Mouse (Mus musculus) monocyte, adult 2 months (primary cell): ENCODE data around the gene H2-Q10.
"Not testable (repeated sequence)": the region's sequence is repeated elsewhere in the genome, so short reads cannot be mapped to it uniquely, and the experiment has no call there.

Experiments used
- DNase-seq, 2 experiments: peaks; one replicate each; pipeline ENCODE4 v3.0.0; 2022; ENCODE audit warnings: low spot score in 2 of 2, low read depth in 1 of 2

The H2-Q10 gene

DNA sequence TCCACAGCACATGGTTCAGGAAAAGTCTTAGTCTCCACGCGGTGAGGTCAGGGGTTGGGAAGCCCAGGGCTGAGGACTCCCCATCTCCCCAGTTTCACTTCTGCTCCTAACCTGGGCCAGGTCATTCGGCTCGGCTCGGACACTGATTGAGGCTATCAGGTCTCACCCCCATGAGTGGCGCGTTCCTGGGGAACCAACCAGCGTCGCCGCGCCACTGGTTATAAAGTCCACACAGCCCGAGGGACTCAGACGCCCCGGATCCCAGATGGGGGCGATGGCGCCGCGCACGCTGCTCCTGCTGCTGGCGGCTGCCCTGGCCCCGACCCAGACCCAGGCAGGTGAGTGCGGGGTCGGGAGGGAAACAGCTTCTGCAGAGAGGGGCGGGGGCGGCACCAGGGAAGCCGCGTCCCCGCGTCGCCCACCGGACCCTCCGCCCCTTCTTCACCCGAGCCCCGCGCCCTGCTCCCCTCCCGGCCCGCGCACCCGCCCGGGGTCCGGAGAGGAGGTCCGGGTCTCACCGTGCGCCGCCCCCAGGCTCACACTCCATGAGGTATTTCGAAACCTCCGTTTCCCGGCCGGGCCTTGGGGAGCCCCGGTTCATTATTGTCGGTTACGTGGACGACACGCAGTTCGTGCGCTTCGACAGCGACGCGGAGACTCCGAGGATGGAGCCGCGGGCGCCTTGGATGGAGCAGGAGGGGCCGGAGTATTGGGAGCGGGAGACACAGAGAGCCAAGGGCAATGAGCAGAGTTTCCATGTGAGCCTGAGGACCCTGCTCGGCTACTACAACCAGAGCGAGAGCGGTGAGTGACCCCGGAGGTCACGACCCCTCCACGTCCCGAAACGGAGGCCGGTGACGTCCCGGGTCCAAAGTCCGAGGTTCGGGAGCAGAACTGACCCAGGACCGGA lies at the start of gene H2-Q10:
Gene H2-Q10, plus strand, starts transcription at position 248 of the 910 bp plus-strand sequence.
- DNase-seq = no peak

DNA sequence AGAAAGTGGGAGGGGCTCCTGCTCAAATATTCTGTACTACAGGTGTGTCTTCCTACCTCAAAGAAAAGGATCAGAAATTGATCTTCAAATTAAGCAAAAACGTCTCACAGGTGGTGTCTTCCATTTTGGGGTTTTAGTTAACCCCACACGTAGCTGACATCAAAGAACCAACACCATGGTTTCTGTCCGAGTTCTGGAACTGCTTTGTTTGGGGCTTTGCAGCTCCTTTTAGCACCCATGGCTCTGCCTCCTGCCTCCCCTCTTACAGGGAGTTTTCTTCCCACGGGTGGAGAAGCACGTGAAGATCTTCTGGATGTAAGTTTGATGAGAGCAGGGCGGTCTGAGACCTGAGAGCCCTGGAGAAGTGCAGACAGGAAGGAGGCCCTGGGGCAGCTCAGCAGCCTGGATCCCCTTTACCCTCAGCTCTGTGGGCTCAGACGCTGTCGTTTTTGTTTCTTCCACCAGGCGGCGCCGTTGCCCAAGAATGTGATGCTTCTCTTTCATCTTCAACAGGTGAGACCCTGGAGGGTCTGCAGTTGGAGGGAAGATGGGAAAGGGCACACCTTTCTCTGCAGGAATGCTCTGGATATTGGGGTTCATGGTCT lies 49.6 kb upstream of the H2-Q10 start:
- not testable (repeated sequence) for DNase-seq

DNA sequence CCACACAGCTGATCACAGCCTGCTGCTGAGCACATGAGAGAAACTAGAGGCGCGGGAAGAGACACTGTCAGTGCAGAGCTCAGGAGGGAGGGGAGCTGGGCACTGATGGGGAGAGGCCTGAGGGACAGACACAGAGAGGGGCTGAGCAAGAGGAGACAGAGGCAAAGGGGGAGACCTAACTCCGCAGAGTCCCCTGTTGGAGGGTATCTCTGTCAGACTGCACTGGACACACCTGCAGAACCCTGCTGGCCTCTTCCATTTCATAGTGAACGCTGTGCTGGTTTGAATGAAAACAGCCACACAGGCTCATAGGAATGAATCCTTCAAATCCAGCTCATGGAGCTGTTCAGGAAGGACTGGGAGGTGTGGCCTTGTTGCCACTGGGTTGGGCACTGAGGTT lies 48.6 kb upstream of the H2-Q10 start:
- DNase-seq = not testable (repeated sequence)

DNA sequence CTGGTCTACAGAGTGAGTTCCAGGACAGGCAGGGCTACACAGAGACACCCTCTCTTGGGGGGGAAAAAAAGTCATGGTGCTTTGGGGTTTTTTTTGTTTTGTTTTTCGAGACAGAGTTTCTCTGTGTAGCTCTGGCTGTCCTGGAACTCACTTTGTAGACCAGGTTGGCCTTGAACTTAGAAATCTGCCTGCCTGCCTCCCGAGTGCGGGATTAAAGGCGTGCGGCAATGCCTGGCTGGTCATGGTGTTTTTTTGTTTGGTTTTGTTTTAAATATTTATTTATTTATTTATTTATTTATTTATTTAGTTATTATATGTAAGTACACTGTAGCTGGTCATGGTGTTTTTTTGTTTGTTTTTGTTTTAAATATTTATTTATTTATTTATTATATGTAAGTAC lies 47.5 kb upstream of the H2-Q10 start:
- not testable (repeated sequence) for DNase-seq

DNA sequence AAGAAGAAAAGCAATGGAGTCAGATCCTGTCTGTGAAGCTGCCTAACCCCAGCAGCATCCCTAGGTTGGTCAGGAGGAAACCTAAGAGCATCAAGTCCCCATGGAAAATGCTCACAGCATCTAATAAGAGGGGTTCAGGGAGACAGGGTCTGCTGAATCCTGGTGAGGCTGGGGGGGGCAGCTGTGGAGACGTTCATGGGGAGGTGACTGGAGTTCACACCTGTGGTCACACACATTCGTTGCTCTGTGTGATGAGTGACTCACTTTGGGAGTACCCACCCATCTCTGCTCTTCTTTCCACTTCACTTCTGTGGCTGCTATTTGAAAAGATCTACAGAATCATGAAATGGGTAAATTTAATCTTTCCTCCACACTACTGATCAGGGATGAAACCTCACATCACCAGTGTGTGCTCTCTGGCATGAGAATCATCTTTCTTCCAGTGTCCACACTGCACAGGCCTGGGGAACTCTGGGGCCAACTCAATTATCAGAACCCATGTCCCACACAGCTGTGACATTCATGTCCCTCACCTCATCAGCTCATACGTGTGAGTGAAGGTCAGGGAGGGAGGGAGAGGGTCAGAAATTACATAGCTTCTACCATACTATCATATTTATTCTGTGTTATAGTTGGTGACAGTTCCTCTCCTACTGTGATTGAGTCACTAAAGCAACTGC lies 46.6 kb upstream of the H2-Q10 start:
- not testable (repeated sequence) for DNase-seq

DNA sequence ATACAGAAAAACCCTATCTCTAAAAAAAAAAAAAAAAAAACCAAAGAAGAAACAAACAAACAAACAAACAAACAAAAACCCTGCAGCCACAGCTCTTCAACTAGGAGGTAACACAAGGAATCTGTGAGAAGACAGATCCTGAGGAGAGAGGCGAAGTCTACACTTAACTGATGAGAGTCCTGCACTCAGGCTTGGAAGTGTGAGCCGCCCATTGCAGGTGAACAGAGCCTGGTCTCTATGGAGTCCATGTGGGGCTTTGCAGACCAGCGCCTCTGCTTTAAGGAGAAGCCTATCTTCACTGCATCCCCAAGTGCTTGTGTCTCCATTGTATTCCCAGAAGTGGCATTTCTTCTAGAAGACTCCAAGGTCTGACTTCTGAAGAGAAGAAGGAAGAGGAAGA lies 45.8 kb upstream of the H2-Q10 start:
- DNase-seq = not testable (repeated sequence)

DNA sequence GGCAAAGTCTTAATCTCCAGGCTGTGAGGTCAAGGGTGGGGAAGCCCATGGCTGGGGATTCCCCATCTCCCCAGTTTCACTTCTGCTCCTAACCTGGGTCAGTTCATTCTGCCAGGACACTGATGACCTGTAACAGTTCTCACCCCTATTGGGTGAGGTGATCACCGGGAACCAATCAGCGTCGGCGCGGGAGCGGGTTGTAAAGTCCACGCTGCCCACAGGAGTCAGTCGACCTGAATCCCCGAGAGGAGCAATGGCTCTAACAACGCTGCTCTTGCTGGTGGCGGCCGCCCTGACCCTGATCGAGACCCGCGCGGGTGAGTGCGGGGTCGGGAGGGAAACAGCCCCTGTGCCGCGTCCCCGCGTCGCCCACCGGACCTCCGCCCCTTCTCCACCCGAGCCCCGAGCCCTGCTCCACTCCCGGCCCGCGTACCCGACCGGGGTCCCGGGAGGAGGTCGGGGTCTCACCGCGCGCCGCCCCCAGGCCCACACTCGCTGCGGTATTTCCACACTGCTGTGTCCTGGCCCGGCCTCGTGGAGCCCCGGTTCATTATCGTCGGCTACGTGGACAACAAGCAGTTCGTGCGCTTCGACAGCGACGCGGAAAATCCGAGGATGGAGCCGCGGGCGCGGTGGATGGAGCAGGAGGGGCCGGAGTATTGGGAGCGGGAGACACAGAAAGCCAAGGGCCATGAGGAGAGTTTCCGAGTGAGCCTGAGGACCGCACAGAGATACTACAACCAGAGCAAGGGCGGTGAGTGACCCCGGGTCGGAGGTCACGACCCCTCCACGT lies 45.1 kb upstream of the H2-Q10 start, which contains the start of gene H2-Q6:
Gene H2-Q6, plus strand, starts transcription at position 227 of the 793 bp plus-strand sequence.
- peak; percentile 52 to 80 for DNase-seq

DNA sequence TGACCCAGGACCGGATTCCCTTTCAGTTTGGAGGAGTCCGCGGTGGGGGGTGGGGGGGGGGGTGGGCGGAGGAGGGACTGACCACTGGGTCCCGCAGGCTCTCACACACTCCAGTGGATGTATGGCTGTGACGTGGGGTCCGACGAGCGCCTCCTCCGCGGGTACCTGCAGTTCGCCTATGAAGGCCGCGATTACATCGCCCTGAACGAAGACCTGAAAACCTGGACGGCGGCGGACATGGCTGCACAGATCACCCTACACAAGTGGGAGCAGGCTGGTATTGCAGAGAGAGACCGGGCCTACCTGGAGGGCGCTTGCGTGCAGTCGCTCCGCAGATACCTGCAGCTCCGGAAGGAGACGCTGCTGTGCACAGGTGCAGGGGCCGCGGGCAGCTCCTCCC lies 44.4 kb upstream of the H2-Q10 start:
- DNase-seq = not testable (repeated sequence)

DNA sequence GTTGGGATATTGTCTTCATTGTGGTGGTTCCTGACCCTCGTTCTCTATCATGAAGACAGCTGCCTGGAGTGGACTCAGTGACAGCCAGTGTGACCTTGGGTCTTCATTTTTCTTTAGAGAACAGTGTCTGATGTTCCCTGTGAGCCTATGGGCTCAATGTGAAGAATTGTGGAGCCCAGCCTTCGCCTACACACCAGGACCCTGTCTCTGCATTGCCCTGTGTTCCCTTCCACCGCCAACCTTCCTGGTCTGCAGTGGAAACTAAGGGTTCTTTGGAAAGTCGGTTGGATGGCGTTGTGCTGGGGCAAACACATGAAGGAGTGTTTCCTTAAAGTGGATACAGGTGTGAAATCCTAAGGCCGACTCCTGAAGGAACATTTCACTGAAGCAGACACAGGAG lies 41.0 kb upstream of the H2-Q10 start:
- DNase-seq = not testable (repeated sequence)

DNA sequence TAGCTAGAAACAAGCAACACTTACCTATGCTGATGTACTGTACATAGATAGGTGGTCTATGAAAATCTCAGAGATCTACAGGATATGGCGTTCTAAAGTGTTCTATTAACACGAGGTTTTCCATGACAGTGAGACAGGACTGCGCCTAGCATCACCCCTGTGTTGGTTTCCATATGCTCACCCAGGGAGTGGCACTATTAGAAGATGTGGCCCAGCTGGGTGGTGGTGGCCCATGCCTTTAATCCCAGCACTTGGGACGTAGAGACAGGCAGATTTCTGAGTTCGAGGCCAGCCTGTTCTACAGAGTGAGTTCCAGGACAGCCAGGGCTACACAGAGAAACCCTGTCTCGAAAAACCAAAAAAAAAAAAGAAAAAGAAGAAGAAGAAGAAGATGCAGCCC lies 39.2 kb upstream of the H2-Q10 start:
- DNase-seq = not testable (repeated sequence)

DNA sequence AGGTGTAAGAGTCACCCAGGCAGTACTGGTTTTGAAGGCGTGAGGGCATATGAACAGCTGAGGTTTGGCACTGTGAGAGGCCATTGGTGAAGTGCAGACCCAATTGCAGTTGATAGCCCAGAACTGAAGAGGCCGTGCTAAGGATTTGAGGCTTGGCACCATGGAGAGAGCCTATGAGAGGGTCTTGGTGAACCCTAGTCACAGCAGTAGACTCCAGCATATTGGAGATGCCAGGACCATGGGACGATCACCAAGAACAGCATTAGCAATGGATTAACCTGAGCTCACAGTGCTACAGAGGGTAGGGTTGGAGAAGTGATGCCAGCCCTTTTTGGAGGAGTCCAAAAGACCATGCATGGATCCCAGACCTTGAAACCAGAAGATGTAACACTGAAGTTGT lies 37.7 kb upstream of the H2-Q10 start:
- not testable (repeated sequence) for DNase-seq

DNA sequence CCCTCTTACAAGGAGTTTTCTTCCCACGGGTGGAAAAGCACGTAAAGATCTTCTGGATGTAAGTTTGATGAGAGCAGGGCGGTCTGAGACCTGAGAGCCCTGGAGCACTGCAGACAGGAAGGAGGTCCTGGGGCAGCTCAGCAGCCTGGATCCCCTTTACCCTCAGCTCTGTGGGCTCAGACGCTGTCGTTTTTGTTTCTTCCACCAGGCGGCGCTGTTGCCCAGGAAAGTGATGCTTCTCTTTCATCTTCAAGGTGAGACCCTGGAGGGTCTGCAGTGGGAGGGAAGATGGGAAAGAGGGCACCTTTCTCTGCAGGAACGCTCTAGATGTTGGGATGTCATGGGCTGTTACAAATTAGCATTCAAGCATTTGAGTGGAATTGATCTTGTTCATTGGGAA lies 35.1 kb upstream of the H2-Q10 start:
- not testable (repeated sequence) for DNase-seq

DNA sequence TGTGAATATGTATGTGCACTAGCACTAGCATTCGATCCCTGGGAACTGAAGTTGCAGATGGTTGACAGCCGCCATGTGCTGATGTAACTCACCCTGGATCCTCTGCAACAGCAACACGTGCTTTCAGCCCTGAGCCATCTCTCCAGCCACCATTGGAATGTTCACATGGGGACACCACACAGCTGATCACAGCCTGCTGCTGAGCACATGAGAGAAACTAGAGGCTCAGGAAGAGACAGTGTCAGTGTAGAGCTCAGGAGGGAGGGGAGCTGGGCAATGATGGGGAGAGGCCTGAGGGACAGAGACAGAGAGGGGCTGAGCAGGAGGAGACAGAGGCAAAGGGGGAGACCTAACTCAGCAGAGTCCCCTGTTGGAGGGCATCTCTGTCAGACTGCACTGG lies 34.3 kb upstream of the H2-Q10 start:
- DNase-seq = not testable (repeated sequence)

DNA sequence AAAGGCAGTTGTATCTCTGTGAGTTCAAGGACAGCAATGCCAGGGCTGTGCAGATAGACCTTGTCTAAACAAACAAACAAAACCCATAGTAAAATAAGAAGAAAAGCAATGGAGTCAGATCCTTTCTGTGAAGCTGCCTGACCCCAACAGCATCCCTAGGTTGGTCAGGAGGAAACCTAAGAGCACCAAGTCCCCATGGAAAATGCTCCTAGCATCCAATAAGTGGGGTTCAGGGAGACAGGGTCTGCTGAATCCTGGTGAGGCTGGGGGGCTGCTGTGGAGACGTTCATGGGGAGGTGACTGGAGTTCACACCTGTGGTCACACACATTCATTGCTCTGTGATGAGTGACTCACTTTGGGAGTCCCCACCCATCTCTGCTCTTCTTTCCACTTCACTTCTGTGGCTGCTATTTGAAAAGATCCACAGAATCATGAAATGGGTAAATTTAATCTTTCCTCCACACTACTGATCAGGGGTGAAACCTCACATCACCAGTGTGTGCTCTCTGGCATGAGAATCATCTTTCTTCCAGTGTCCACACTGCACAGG lies 32.4 kb upstream of the H2-Q10 start:
- DNase-seq = not testable (repeated sequence)

DNA sequence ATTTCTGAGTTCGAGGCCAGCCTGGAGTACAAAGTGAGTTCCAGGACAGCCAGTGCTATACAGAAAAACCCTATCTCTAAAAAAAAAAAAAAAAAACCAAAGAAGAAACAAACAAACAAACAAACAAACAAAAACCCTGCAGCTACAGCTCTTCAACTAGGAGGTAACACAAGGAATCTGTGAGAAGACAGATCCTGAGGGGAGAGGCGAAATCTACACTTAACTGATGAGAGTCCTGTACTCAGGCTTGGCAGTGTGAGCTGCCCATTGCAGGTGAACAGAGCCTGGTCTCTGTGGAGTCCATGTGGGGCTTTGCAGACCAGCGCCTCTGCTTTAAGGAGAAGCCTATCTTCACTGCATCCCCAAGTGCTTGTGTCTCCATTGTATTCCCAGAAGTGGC lies 31.5 kb upstream of the H2-Q10 start:
- DNase-seq = not testable (repeated sequence)

DNA sequence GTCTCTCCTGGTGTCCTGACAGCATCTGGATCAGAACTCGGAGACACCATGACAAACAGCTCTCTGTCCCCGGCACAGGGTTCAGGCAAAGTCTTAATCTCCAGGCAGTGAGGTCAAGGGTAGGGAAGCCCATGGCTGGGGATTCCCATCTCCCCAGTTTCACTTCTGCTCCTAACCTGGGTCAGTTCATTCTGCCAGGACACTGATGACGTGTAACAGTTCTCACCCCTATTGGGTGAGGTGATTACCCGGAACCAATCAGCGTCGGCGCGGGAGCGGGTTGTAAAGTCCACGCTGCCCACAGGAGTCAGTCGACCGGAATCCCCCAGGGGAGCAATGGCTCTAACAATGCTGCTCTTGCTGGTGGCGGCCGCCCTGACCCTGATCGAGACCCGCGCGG lies 31.0 kb upstream of the H2-Q10 start, which contains the start of gene H2-Q7:
Gene H2-Q7, plus strand, starts transcription at position 271 of the 400 bp plus-strand sequence.
- DNase-seq = peak; percentile 94 to 98

DNA sequence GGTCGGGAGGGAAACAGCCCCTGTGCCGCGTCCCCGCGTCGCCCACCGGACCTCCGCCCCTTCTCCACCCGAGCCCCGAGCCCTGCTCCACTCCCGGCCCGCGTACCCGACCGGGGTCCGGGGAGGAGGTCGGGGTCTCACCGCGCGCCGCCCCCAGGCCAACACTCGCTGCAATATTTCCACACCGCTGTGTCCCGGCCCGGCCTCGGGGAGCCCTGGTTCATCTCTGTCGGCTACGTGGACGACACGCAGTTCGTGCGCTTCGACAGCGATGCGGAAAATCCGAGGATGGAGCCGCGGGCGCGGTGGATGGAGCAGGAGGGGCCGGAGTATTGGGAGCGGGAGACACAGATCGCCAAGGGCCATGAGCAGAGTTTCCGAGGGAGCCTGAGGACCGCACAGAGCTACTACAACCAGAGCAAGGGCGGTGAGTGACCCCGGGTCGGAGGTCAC lies 30.6 kb upstream of the H2-Q10 start:
- not testable (repeated sequence) for DNase-seq

DNA sequence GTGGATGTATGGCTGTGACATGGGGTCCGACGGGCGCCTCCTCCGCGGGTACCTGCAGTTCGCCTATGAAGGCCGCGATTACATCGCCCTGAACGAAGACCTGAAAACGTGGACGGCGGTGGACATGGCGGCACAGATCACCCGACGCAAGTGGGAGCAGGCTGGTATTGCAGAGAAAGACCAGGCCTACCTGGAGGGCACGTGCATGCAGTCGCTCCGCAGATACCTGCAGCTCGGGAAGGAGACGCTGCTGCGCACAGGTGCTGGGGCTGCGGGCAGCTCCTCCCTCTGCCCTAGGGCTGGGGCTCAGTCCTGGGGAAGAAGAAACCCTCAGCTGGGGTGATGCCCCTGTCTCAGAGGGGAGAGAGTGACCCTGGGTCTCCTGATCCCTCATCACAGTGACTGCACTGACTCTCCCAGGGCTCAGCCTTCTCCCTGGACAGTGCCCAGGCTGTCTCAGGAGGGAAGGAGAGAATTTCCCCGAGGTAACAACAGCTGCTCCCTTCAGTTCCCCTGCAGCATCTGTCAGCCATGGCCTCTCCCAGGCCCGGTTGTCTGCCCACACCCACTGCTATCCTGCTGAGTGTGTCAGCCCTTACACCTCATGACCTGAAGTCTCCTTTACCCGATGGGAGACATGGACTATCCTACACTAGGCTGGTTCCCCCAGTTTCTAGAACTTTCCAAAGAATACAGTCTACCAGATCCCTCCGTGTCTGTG lies 29.8 kb upstream of the H2-Q10 start:
- not testable (repeated sequence) for DNase-seq

DNA sequence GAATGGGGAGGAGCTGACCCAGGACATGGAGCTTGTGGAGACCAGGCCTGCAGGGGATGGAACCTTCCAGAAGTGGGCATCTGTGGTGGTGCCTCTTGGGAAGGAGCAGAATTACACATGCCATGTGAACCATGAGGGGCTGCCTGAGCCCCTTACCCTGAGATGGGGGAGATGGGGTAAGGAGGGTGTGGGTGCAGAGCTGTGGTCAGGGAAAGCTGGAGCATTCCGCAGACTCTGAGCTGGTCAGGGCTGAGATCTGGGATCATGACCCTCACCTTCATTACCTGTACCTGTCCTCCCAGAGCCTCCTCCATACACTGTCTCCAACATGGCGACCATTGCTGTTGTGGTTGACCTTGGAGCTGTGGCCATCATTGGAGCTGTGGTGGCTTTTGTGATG lies 27.5 kb upstream of the H2-Q10 start:
- not testable (repeated sequence) for DNase-seq

DNA sequence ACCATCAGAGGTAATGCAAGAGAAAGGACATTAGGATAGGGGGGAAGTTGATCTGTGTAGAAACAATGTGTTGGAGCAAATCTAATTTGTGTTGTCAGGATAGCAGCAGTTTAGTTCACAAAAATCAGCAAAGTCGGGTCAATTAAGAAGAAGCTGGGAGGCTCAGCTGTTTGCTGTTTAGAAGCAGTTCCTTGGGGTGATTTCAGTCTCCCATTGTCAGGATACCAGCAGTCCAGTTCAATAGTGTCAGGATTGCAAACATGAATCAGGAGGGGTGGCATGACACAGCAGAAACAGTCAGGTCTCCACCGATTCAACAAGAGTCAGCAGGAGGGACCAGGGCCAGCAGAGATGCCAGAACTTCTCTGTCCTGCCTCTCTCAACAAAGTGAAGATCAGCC lies 25.4 kb upstream of the H2-Q10 start:
- not testable (repeated sequence) for DNase-seq
